Mouse (Mus musculus): Measurements from ENCODE around the gene Pdcd6ip.
A peak's percentile ranks its signal among the peaks of the same experiment; 100 is the strongest.

The Pdcd6ip gene

GRCm38 (mm10) chr9:113626730-113627129 lies 81.3 kb downstream of the Pdcd6ip start:
- peak; percentile 58 to 75 for DNase-seq (ENCODE audit: low spot score in 2 of 2)

GRCm38 (mm10) chr9:113624086-113624485 lies 84.0 kb downstream of the Pdcd6ip start:
- DNase-seq (ENCODE audit: low spot score in 2 of 2) = no peak

GRCm38 (mm10) chr9:113617081-113617480 lies 91.0 kb downstream of the Pdcd6ip start:
- peak; percentile 10 to 15 for DNase-seq (ENCODE audit: low spot score in 2 of 2)

GRCm38 (mm10) chr9:113610776-113611175 lies 97.3 kb downstream of the Pdcd6ip start:
- DNase-seq (ENCODE audit: low spot score in 2 of 2) = peak in 1 of 2 experiments; percentile 10

- no peak for DNase-seq (ENCODE audit: low spot score in 2 of 2)
These were observed 105.9 kb downstream of the Pdcd6ip start for GRCm38 (mm10) chr9:113602140-113602539.
